Mouse (Mus musculus): ENCODE data around the gene Map2k5. TPM values are rescaled to one million over a fixed set of nuclear protein-coding genes. Genes with fewer than 3 reads are reported as not detected.

Map2k5 gene
- polyA plus RNA-seq, 1 experiment: 109 TPM

DNA sequence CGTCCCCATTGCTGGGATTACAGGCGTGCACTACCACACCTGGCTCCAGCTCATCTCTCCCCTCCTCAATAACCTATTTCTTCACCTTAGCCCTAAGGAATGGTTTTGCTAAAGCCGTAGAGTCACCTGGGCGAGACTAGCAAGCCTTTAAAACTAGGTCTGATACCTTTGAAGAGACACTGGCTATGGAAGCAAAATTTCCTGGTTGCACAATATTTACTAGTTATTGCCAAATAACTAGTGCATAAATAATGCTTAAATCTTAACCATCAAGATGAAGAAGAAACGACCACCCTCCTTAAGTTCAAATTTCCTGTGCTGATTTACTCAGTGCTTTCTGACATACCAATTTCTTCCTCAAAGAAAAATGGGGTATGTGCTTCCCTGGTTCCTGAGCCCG, 244.0 kb downstream of the Map2k5 start:
- Histone ChIP-seq H3K27me3 (ENCODE audit: control insufficient read depth, insufficient read depth, low read length) (peaks cover 11% of the 10 kb centered on the region; the same call in 1 of the 2 replicates), H3K4me3 (ENCODE audit: control insufficient read depth, insufficient read depth, low read length) (peak overlapping the region; percentile 13; the same call in 1 of the 2 replicates), H3K4me1 (replicated peaks; ENCODE audit: control insufficient read depth, insufficient read depth, low read length) (peaks cover 24% of the 10 kb centered on the region), H3K36me3 (ENCODE audit: control insufficient read depth, insufficient read depth, low read length) (no peaks in the 10 kb centered on the region), H3K27ac (ENCODE audit: control insufficient read depth, insufficient read depth, low read length) (no peak overlapping the region)
- TF ChIP-seq POLR2A (IDR thresholded peaks at IDR 0.05; ENCODE audit: control insufficient read depth, extremely low read depth, insufficient read depth, low read length, poor library complexity) (no peak), CTCF (IDR thresholded peaks at IDR 0.05; ENCODE audit: borderline replicate concordance, control insufficient read depth, extremely low read depth, insufficient read depth, low read length, poor library complexity) (no peak)
- WGBS: 13% methylated on average over 6 of the region's 6 CpGs
- DNase-seq: no peak

DNA sequence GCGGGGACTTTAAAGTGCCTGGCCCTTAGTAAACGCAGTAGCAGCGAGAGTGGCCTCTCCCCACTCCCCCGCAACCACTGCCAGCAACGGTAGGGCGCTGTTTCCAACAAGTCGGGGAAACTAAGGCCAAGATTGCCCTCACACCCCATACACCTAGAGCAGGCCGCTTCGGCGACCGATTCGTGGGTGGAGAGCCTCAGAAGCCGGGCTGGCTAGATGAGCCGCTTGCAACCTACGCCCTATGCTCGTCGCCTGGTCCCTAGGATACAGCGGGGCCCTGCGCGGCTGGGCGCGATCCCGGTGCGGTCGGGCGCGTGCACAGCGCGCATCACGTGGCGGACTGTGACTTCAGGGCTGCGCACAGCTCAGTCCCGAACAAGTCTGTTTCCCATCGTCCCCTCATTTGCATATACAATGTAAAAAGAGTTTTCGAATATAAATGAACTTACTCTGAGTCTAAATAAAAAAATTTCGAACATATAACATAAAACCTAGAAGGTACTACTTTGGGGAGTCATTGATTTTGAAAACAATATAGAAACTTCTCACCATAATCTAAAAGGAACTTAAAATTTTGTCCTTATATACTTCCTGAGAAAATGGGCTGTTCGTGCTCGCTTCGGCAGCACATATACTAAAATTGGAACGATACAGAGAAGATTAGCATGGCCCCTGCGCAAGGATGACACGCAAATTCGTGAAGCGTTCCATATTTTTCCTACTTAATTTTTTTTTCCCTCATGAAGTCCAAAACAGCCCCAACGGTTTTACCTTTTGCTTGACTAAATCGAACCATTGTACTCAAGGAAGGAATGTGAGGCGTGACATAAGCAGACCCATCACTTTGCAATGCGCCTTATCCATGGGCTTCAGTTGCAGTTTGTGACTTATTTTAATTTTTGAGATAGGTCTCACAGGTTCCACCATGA, 244.8 kb downstream of the Map2k5 start:
- TF ChIP-seq CTCF (IDR thresholded peaks at IDR 0.05; ENCODE audit: borderline replicate concordance, control insufficient read depth, extremely low read depth, insufficient read depth, low read length, poor library complexity) (peak; percentile 60; the same call in 1 of the 2 replicates), POLR2A (IDR thresholded peaks at IDR 0.05; ENCODE audit: control insufficient read depth, extremely low read depth, insufficient read depth, low read length, poor library complexity) (peak; percentile 54; the same call in 1 of the 2 replicates)
- Histone ChIP-seq H3K4me3 (ENCODE audit: control insufficient read depth, insufficient read depth, low read length) (peak overlapping the region; percentile 90), H3K36me3 (ENCODE audit: control insufficient read depth, insufficient read depth, low read length) (no peaks in the 10 kb centered on the region), H3K27me3 (ENCODE audit: control insufficient read depth, insufficient read depth, low read length) (peaks cover 8% of the 10 kb centered on the region; the same call in 1 of the 2 replicates), H3K27ac (ENCODE audit: control insufficient read depth, insufficient read depth, low read length) (peak overlapping the region; percentile 66), H3K4me1 (replicated peaks; ENCODE audit: control insufficient read depth, insufficient read depth, low read length) (peaks cover 26% of the 10 kb centered on the region)
- DNase-seq: peak; percentile 95
- WGBS: under 1% methylated on average over 48 of the region's 48 CpGs

GRCm38 (mm10) chr9:63131957-63132602, 245.6 kb downstream of the Map2k5 start:
- peaks cover 5% of the 10 kb centered on the region; the same call in 1 of the 2 replicates for H3K27me3 ChIP-seq (ENCODE audit: control insufficient read depth, insufficient read depth, low read length)
- no peaks in the 10 kb centered on the region for H3K36me3 ChIP-seq (ENCODE audit: control insufficient read depth, insufficient read depth, low read length)
- peaks cover 26% of the 10 kb centered on the region for H3K4me1 ChIP-seq (replicated peaks; ENCODE audit: control insufficient read depth, insufficient read depth, low read length)
- DNase-seq: no peak
- TF ChIP-seq POLR2A (IDR thresholded peaks at IDR 0.05; ENCODE audit: control insufficient read depth, extremely low read depth, insufficient read depth, low read length, poor library complexity) (no peak), CTCF (IDR thresholded peaks at IDR 0.05; ENCODE audit: borderline replicate concordance, control insufficient read depth, extremely low read depth, insufficient read depth, low read length, poor library complexity) (no peak)
- H3K27ac ChIP-seq (ENCODE audit: control insufficient read depth, insufficient read depth, low read length): peak overlapping the region; percentile 66
- WGBS: 9% methylated on average over 28 of the region's 28 CpGs
- H3K4me3 ChIP-seq (ENCODE audit: control insufficient read depth, insufficient read depth, low read length): peak overlapping the region; percentile 90

GRCm38 (mm10) chr9:63129641-63130041, 248.1 kb downstream of the Map2k5 start:
- no peak for DNase-seq
- Histone ChIP-seq H3K36me3 (ENCODE audit: control insufficient read depth, insufficient read depth, low read length) (no peaks in the 10 kb centered on the region), H3K4me3 (ENCODE audit: control insufficient read depth, insufficient read depth, low read length) (no peak overlapping the region), H3K4me1 (replicated peaks; ENCODE audit: control insufficient read depth, insufficient read depth, low read length) (peaks cover 19% of the 10 kb centered on the region), H3K27ac (ENCODE audit: control insufficient read depth, insufficient read depth, low read length) (no peak overlapping the region), H3K27me3 (ENCODE audit: control insufficient read depth, insufficient read depth, low read length) (0 out of 2 replicates have a peak, but pooled peaks cover 3% of the 10 kb centered on the region)
- 93% methylated on average over 8 of the region's 8 CpGs for WGBS
- TF ChIP-seq POLR2A (IDR thresholded peaks at IDR 0.05; ENCODE audit: control insufficient read depth, extremely low read depth, insufficient read depth, low read length, poor library complexity): no peak
- no peak for TF ChIP-seq CTCF (IDR thresholded peaks at IDR 0.05; ENCODE audit: borderline replicate concordance, control insufficient read depth, extremely low read depth, insufficient read depth, low read length, poor library complexity)

DNA sequence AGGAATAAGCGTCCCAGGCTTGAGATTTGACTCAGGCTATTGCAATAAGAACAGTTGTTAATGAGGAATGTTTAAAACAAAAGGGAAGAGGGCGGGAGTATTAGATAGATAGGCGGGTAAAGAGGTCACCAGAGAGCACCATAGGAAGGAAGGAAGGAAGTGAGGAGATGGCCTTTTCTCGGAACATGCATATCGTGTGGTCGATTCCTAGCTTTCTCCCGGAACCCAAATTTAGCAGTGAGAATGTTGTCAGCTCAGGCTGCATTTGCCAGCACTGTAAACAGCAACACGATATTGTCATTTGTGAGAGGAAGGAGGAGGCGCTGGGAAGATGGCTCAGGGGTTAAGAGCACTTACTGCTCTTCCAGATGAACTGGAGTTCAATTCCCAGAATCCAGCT, 253.2 kb downstream of the Map2k5 start:
- WGBS: 47% methylated on average over 9 of the region's 9 CpGs
- TF ChIP-seq POLR2A (IDR thresholded peaks at IDR 0.05; ENCODE audit: control insufficient read depth, extremely low read depth, insufficient read depth, low read length, poor library complexity) (no peak), CTCF (IDR thresholded peaks at IDR 0.05; ENCODE audit: borderline replicate concordance, control insufficient read depth, extremely low read depth, insufficient read depth, low read length, poor library complexity) (no peak)
- no peaks in the 10 kb centered on the region for H3K36me3 ChIP-seq (ENCODE audit: control insufficient read depth, insufficient read depth, low read length)
- H3K4me1 ChIP-seq (replicated peaks; ENCODE audit: control insufficient read depth, insufficient read depth, low read length): peaks cover 12% of the 10 kb centered on the region
- no peak overlapping the region for H3K4me3 ChIP-seq (ENCODE audit: control insufficient read depth, insufficient read depth, low read length)
- no peak overlapping the region for H3K27ac ChIP-seq (ENCODE audit: control insufficient read depth, insufficient read depth, low read length)
- no peaks in the 10 kb centered on the region for H3K27me3 ChIP-seq (ENCODE audit: control insufficient read depth, insufficient read depth, low read length)
- no peak for DNase-seq

Measured in thymus, adult 2 months (tissue).